Mouse (Mus musculus) cortical plate, adult 2 months (tissue): ENCODE results near the gene Slc4a11.
"Not testable (repeated sequence)": the region's sequence is repeated elsewhere in the genome, so short reads cannot be mapped to it uniquely, and the experiment has no call there.

Source experiments
- CTCF ChIP-seq: fragments of 200-500 bp; IDR thresholded peaks from 2 replicates; pipeline ENCODE4 v1.5.1; 2011; ENCODE audit warnings: mild to moderate bottlenecking, control low read depth, low read length; ENCODE audit not compliant: insufficient read depth; ENCODE audit errors: extremely low read depth
- POLR2A ChIP-seq: fragments of 200-500 bp; IDR thresholded peaks from 2 replicates; pipeline ENCODE4 v1.6.1; 2011; ENCODE audit warnings: mild to moderate bottlenecking, low read length, control low read depth; ENCODE audit not compliant: insufficient read depth; ENCODE audit errors: extremely low read depth

GRCm38 (mm10) chr2:130649028-130649427 is 48.3 kb downstream of the Slc4a11 start:
- not testable (repeated sequence) for TF ChIP-seq CTCF, POLR2A
